Mouse (Mus musculus): ENCODE results near the gene Slc19a1. TPM values are rescaled to one million over a fixed set of nuclear protein-coding genes. Genes with fewer than 3 reads are reported as not detected.

The Slc19a1 gene
- polyA plus RNA-seq, 1 experiment from 2014 or later, result 13.9 TPM

GRCm38 (mm10) chr10:77007433-77008108 lies 24.5 kb upstream of the Slc19a1 start:
- ATAC-seq (ENCODE audit: low FRiP score, low TSS enrichment) (no peak; the same call in 1 of the 2 replicates), DNase-seq (ENCODE audit: low spot score) (no peak)
- TF ChIP-seq EP300 (optimal IDR thresholded peaks at IDR 0.05) (no peak), CTCF (IDR thresholded peaks at IDR 0.05; ENCODE audit: low read depth) (no peak)
- 42% methylated on average over 8 of the region's 8 CpGs for WGBS
- no peaks in the 10 kb centered on the region for H3K27me3 ChIP-seq (ENCODE audit: control insufficient read depth, insufficient read depth, low read length)
- H3K9me3 ChIP-seq (ENCODE audit: control insufficient read depth, low read length), result no peaks in the 10 kb centered on the region
- no peak overlapping the region for H3K4me3 ChIP-seq (ENCODE audit: low read depth, low read length)
- H3K4me2 ChIP-seq (replicated peaks; ENCODE audit: low read depth), result no peak overlapping the region; the same call in 1 of the 2 replicates
- H3K4me1 ChIP-seq (replicated peaks; ENCODE audit: control insufficient read depth, insufficient read depth), result no peaks in the 10 kb centered on the region
- no peak overlapping the region for H3K9ac ChIP-seq (ENCODE audit: low read length)
- no peak overlapping the region for H3K27ac ChIP-seq (replicated peaks)
- no peaks in the 10 kb centered on the region for H3K36me3 ChIP-seq (ENCODE audit: control insufficient read depth, insufficient read depth, low read length)

DNA sequence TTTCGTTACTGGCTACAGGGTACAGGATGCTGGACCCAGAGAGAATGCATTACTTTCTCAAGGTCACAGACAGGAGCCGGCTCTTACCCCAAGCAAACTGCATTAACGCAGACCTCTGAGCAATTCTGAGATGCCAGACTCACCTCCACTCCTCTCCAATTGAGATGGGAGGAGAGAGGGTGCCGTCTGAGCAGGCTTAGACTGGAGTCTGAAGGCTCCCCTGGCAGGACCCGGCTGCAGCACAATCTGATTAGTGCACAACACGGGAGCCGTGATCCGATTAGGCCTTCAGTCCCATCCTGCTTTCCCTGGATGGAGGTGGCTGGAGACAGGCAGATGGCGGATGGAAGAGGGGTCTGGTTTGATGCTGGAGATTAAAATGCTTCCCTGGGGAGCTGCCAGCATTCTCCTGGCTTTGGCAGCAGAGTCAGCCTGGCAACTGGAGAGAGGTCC lies 23.9 kb upstream of the Slc19a1 start:
- no peaks in the 10 kb centered on the region for H3K4me1 ChIP-seq (replicated peaks; ENCODE audit: control insufficient read depth, insufficient read depth)
- no peak overlapping the region for H3K4me3 ChIP-seq (ENCODE audit: low read depth, low read length)
- ATAC-seq (ENCODE audit: low FRiP score, low TSS enrichment) (peak; percentile 36; the same call in 1 of the 2 replicates), DNase-seq (ENCODE audit: low spot score) (peak; percentile 24)
- no peaks in the 10 kb centered on the region for H3K9me3 ChIP-seq (ENCODE audit: control insufficient read depth, low read length)
- no peak overlapping the region for H3K27ac ChIP-seq (replicated peaks)
- 27% methylated on average over 9 of the region's 9 CpGs for WGBS
- TF ChIP-seq CTCF (IDR thresholded peaks at IDR 0.05; ENCODE audit: low read depth) (no peak), EP300 (optimal IDR thresholded peaks at IDR 0.05) (no peak)
- H3K4me2 ChIP-seq (replicated peaks; ENCODE audit: low read depth), result no peak overlapping the region; the same call in 1 of the 2 replicates
- H3K27me3 ChIP-seq (ENCODE audit: control insufficient read depth, insufficient read depth, low read length), result no peaks in the 10 kb centered on the region
- no peaks in the 10 kb centered on the region for H3K36me3 ChIP-seq (ENCODE audit: control insufficient read depth, insufficient read depth, low read length)
- no peak overlapping the region for H3K9ac ChIP-seq (ENCODE audit: low read length)

DNA sequence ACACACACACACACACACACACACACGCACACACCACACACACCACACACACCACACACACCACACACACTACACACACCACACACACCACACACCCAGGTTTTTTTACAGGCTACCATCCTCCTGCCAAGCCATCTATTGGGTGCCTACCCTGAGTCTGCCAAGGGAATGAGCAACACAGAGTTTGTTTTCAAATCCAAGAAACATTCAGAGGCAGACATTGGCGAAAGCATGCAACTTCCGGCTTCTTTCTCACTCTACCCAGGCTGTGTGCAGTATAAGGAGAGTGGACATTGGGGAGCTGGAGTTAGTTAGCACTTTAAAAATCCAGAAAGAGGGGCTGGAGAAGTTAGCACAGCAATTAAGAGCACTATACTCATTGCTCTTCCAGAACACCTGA lies 23.3 kb upstream of the Slc19a1 start:
- Histone ChIP-seq H3K9me3 (ENCODE audit: control insufficient read depth, low read length) (no peaks in the 10 kb centered on the region), H3K4me2 (replicated peaks; ENCODE audit: low read depth) (no peak overlapping the region), H3K36me3 (ENCODE audit: control insufficient read depth, insufficient read depth, low read length) (no peaks in the 10 kb centered on the region), H3K4me3 (ENCODE audit: low read depth, low read length) (no peak overlapping the region), H3K4me1 (replicated peaks; ENCODE audit: control insufficient read depth, insufficient read depth) (no peaks in the 10 kb centered on the region), H3K27me3 (ENCODE audit: control insufficient read depth, insufficient read depth, low read length) (no peaks in the 10 kb centered on the region), H3K9ac (ENCODE audit: low read length) (no peak overlapping the region), H3K27ac (replicated peaks) (no peak overlapping the region)
- ATAC-seq (ENCODE audit: low FRiP score, low TSS enrichment) (no peak), DNase-seq (ENCODE audit: low spot score) (no peak)
- no peak for TF ChIP-seq EP300 (optimal IDR thresholded peaks at IDR 0.05)
- TF ChIP-seq CTCF (IDR thresholded peaks at IDR 0.05; ENCODE audit: low read depth), result no peak
- WGBS, result 61% methylated on average over 3 of the region's 3 CpGs

DNA sequence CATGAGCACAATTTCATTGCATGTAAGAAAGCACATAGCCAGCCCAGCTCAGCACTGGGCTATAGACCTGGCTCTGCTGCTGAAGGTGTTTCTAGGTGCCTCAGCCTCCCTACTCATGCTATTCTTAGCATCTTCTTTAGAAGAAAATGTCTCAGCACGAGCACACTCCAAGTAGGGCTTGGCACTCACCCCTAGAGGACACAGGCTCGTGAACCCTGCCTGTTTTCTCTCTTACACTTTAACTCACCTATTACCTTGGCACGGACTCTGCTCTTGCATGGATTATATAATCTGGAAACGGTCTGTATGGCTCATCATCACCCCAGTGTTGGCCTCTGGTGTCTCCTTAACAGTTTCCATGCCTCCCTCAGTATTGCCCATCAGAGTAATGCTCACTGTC lies 20.4 kb upstream of the Slc19a1 start:
- no peak overlapping the region for H3K4me2 ChIP-seq (replicated peaks; ENCODE audit: low read depth)
- DNase-seq (ENCODE audit: low spot score) (no peak), ATAC-seq (ENCODE audit: low FRiP score, low TSS enrichment) (no peak)
- WGBS, result 80% methylated on average over 4 of the region's 4 CpGs
- H3K9me3 ChIP-seq (ENCODE audit: control insufficient read depth, low read length), result no peaks in the 10 kb centered on the region
- no peak overlapping the region for H3K4me3 ChIP-seq (ENCODE audit: low read depth, low read length)
- H3K4me1 ChIP-seq (replicated peaks; ENCODE audit: control insufficient read depth, insufficient read depth), result no peaks in the 10 kb centered on the region
- no peak for TF ChIP-seq CTCF (IDR thresholded peaks at IDR 0.05; ENCODE audit: low read depth)
- no peak for TF ChIP-seq EP300 (optimal IDR thresholded peaks at IDR 0.05)
- H3K36me3 ChIP-seq (ENCODE audit: control insufficient read depth, insufficient read depth, low read length), result no peaks in the 10 kb centered on the region
- H3K9ac ChIP-seq (ENCODE audit: low read length), result no peak overlapping the region
- H3K27ac ChIP-seq (replicated peaks), result no peak overlapping the region
- H3K27me3 ChIP-seq (ENCODE audit: control insufficient read depth, insufficient read depth, low read length), result no peaks in the 10 kb centered on the region

DNA sequence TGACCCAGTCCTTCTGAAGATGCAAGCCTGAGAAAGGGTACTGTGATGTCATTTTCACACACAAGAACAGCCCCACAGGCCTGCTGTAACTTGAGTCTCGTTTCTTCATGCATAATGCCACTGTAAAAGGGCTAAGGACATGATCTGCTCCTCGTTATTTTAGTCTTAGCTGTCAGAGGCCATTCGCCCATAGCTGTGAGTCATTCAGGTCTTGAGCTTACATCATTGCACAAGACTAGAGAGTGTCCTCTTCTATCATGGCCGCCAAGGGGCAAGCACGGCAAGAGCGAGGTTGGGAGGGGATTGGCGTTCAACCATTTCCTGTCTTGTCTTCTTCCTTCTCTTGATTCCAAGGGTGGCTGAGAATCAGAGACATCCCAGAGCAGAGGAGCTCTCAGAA lies 16.0 kb upstream of the Slc19a1 start:
- no peaks in the 10 kb centered on the region for H3K36me3 ChIP-seq (ENCODE audit: control insufficient read depth, insufficient read depth, low read length)

GRCm38 (mm10) chr10:77016499-77016898 lies 15.5 kb upstream of the Slc19a1 start:
- DNase-seq (ENCODE audit: low spot score), result no peak
- no peaks in the 10 kb centered on the region for H3K4me1 ChIP-seq (replicated peaks; ENCODE audit: control insufficient read depth, insufficient read depth)
- H3K9me3 ChIP-seq (ENCODE audit: control insufficient read depth, low read length), result no peaks in the 10 kb centered on the region
- H3K27ac ChIP-seq (replicated peaks), result no peak overlapping the region
- no peaks in the 10 kb centered on the region for H3K27me3 ChIP-seq (ENCODE audit: control insufficient read depth, insufficient read depth, low read length)
- no peaks in the 10 kb centered on the region for H3K36me3 ChIP-seq (ENCODE audit: control insufficient read depth, insufficient read depth, low read length)
- ATAC-seq (ENCODE audit: low FRiP score, low TSS enrichment), result no peak
- TF ChIP-seq CTCF (IDR thresholded peaks at IDR 0.05; ENCODE audit: low read depth), result no peak
- no peak for TF ChIP-seq EP300 (optimal IDR thresholded peaks at IDR 0.05)
- no peak overlapping the region for H3K9ac ChIP-seq (ENCODE audit: low read length)
- 44% methylated on average over 8 of the region's 8 CpGs for WGBS
- H3K4me3 ChIP-seq (ENCODE audit: low read depth, low read length), result no peak overlapping the region
- H3K4me2 ChIP-seq (replicated peaks; ENCODE audit: low read depth), result no peak overlapping the region

More for the DNA sequence above, 16.0 kb upstream of the Slc19a1 start:
- H3K9me3 ChIP-seq (ENCODE audit: control insufficient read depth, low read length), result no peaks in the 10 kb centered on the region
- TF ChIP-seq EP300 (optimal IDR thresholded peaks at IDR 0.05) (no peak), CTCF (IDR thresholded peaks at IDR 0.05; ENCODE audit: low read depth) (no peak)
- no peak overlapping the region for H3K4me3 ChIP-seq (ENCODE audit: low read depth, low read length)
- 74% methylated on average over 7 of the region's 7 CpGs for WGBS
- H3K27ac ChIP-seq (replicated peaks), result no peak overlapping the region
- no peaks in the 10 kb centered on the region for H3K4me1 ChIP-seq (replicated peaks; ENCODE audit: control insufficient read depth, insufficient read depth)
- DNase-seq (ENCODE audit: low spot score), result no peak
- no peaks in the 10 kb centered on the region for H3K27me3 ChIP-seq (ENCODE audit: control insufficient read depth, insufficient read depth, low read length)
- no peak overlapping the region for H3K4me2 ChIP-seq (replicated peaks; ENCODE audit: low read depth)
- no peak for ATAC-seq (ENCODE audit: low FRiP score, low TSS enrichment)
- H3K9ac ChIP-seq (ENCODE audit: low read length), result no peak overlapping the region
